Mouse (Mus musculus) adrenal gland, adult 8-10 months (tissue): ENCODE measurements at regions not wholly inside any gene's neighbourhood (a gene's known extent, or its start where the extent isn't known, plus 50 kb on each side); places are given as distances from the start of the nearest gene placed in this dataset.
"Not testable (repeated sequence)": the region's sequence is repeated elsewhere in the genome, so short reads cannot be mapped to it uniquely, and the experiment has no call there.

Experiments used
- DNase-seq: peaks from one replicate; pipeline ENCODE4 v3.0.0; 2022

GRCm38 (mm10) chr4:21464456-21464855, 221.3 kb downstream of the Prdm13 start:
- DNase-seq: no peak

- no peak for DNase-seq
Measured at GRCm38 (mm10) chr4:21441274-21441673, 244.5 kb downstream of the Prdm13 start.

GRCm38 (mm10) chr4:21436710-21437109, 249.1 kb downstream of the Prdm13 start:
- no peak for DNase-seq

GRCm38 (mm10) chr4:21407850-21408249, 277.9 kb downstream of the Prdm13 start:
- DNase-seq: no peak

GRCm38 (mm10) chr4:21369314-21369713, 316.4 kb downstream of the Prdm13 start:
- no peak for DNase-seq

- DNase-seq: no peak
Measured at GRCm38 (mm10) chr4:21368234-21369021, 317.3 kb downstream of the Prdm13 start.

GRCm38 (mm10) chr4:21321769-21322168, 364.0 kb downstream of the Prdm13 start:
- no peak for DNase-seq

- not testable (repeated sequence) for DNase-seq
Measured at GRCm38 (mm10) chr4:21309239-21309638, 376.5 kb downstream of the Prdm13 start.

GRCm38 (mm10) chr4:21307476-21308011, 378.2 kb downstream of the Prdm13 start:
- DNase-seq: no peak

- no peak for DNase-seq
Measured at GRCm38 (mm10) chr4:21300141-21300540, 385.6 kb downstream of the Prdm13 start.

GRCm38 (mm10) chr4:21267302-21267701, 418.5 kb downstream of the Prdm13 start:
- no peak for DNase-seq

- DNase-seq: no peak
Measured at GRCm38 (mm10) chr4:21266886-21267285, 418.9 kb downstream of the Prdm13 start.

- DNase-seq: no peak
Measured at GRCm38 (mm10) chr4:21250396-21250795, 435.4 kb downstream of the Prdm13 start.

GRCm38 (mm10) chr4:21222631-21223030, 463.1 kb downstream of the Prdm13 start:
- peak; percentile 1 for DNase-seq

- no peak for DNase-seq
Measured at GRCm38 (mm10) chr4:21207617-21208016, 478.1 kb downstream of the Prdm13 start.

GRCm38 (mm10) chr4:21195620-21196019, 490.1 kb downstream of the Prdm13 start:
- no peak for DNase-seq

GRCm38 (mm10) chr4:21173789-21174188, 512.0 kb downstream of the Prdm13 start:
- DNase-seq: no peak

- no peak for DNase-seq
Measured at GRCm38 (mm10) chr4:21173019-21173418, 512.7 kb downstream of the Prdm13 start.

- DNase-seq: no peak
Measured at GRCm38 (mm10) chr4:21170734-21171133, 515.0 kb downstream of the Prdm13 start.

GRCm38 (mm10) chr4:21162124-21162523, 523.6 kb downstream of the Prdm13 start:
- no peak for DNase-seq

- no peak for DNase-seq
Measured at GRCm38 (mm10) chr4:21125892-21126291, 559.9 kb downstream of the Prdm13 start.

- no peak for DNase-seq
Measured at GRCm38 (mm10) chr4:21095741-21096140, 590.0 kb downstream of the Prdm13 start.

GRCm38 (mm10) chr4:21070198-21070785, 615.5 kb downstream of the Prdm13 start:
- DNase-seq: no peak
